Mouse (Mus musculus): ENCODE measurements around the gene Tmtc4.
A peak's percentile ranks its signal among the peaks of the same experiment; 100 is the strongest.

Tmtc4 gene

GRCm38 (mm10) chr14:122974854-122975570 lies 8.8 kb downstream of the Tmtc4 start:
- DNase-seq (ENCODE audit: low spot score), result no peak

DNA sequence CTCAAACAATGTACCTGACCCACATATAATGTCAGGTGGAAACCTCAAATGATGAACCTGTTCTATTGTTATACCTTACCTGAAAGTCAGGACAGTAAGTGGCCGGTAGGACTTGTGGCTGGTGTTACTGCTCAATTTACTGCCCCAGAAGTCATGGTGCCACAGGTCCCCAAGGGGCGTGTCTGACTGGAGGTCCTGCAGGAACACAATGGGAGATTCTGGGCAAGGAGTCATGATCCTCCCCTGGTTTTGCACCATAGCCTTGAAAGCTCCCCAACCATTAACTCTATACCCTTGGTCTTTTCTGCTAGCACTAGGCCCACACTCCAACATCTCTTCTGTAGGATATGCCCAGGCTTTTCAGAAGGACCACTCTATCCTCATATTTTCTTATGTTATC lies 10.7 kb downstream of the Tmtc4 start:
- no peak for DNase-seq (ENCODE audit: low spot score)

DNA sequence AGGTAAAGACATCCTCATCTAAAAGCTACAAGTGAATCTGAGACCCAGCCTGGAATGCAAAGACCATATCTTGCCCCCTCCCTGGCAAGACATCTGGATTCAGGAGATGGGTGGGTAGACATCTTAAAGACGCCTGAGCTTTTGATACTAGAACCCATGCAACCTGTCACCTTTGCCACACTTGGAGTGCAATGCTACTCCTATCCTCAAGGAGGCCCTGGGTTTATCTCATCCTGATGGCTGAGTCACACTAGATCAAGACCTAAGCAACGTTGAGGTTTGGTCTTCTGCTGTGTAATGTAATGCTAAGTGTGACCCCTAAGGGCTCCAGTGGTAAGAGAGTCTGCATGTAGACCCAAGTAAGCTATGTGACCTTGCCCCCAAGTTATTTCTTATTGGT lies 15.8 kb downstream of the Tmtc4 start:
- no peak for DNase-seq (ENCODE audit: low spot score)

GRCm38 (mm10) chr14:122957941-122958340 lies 25.9 kb downstream of the Tmtc4 start:
- no peak for DNase-seq (ENCODE audit: low spot score)

GRCm38 (mm10) chr14:122953331-122953730 lies 30.5 kb downstream of the Tmtc4 start:
- DNase-seq (ENCODE audit: low spot score), result peak; percentile 21

DNA sequence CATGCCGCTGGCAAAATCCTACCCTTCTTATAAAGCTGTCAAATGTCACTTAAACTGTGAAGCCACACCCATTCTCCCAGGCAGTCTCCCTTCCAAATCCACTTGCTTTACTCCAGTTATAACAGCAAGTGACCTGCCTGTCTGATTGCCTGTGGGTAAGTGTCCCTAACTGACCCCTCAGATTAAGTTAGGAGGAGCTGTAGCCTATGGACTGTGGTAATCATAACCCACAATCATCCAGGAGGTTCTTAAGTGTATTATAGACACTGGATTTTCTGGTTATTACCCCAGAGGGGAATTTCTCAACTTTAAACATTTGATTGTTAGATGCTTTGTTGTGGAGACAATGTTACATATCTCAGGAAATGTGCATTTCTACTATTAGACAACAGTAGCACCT lies 31.3 kb downstream of the Tmtc4 start:
- no peak for DNase-seq (ENCODE audit: low spot score)

DNA sequence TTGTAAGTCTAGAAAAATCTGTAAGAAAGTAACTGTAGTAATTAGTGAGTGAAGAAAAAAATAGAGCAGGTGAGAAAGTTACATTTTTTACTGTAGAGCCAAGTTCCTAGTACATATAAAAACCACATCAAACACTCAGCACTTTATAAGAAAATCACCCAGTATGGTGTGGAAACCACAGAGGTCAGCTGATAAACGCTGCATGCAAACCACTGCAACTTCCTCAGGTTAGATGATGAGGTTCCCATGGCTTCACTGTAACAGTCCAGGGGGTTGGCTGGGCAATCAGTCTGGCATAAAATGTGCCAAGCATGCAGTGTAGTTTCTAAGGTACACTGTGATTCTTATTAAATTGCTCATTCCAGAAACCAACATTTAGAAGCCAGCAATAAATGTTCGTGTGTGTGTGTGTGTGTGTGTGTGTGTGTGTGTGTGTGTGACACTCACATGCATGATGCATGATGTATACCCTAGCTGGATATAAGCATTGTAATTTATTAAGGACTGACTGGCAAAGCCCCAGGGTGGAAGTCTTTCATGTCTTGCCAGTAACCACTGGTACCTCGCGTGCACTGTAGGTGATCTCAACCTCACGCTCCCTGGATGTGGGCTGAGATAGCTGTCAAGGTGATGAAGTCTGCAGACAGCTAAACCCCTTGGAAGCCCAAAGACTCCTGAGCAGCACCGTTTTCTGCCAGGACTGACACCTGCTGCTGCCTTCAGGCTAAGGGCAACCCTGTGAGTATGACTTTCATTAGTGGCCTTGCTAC lies 32.0 kb downstream of the Tmtc4 start:
- no peak for DNase-seq (ENCODE audit: low spot score)

DNA sequence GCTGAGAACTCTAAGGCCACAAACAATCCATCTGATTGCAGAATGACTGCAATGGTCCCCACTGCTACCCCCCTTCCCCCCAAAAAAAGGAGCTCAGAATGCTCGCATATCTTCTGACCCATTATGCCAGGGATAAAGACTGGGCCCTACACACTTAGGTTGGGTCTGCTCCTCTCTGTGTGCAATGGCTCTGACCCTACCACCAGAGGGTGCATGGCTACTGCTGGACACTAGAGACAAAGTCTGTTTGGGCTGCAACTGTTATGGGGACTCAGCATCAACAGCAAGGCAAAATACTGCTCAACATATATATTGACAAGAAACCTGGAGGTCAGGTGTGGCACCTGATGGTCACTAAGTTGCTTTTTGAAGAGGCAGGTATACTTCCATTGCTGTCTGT lies 32.9 kb downstream of the Tmtc4 start:
- no peak for DNase-seq (ENCODE audit: low spot score)

- DNase-seq (ENCODE audit: low spot score), result no peak
These were observed 40.4 kb downstream of the Tmtc4 start for GRCm38 (mm10) chr14:122943475-122943853.

GRCm38 (mm10) chr14:122942757-122943474 lies 40.9 kb downstream of the Tmtc4 start:
- no peak for DNase-seq (ENCODE audit: low spot score)

GRCm38 (mm10) chr14:122936460-122936859 lies 47.4 kb downstream of the Tmtc4 start:
- DNase-seq (ENCODE audit: low spot score), result no peak

GRCm38 (mm10) chr14:122920011-122920410 lies 63.8 kb downstream of the Tmtc4 start:
- DNase-seq (ENCODE audit: low spot score), result no peak

DNA sequence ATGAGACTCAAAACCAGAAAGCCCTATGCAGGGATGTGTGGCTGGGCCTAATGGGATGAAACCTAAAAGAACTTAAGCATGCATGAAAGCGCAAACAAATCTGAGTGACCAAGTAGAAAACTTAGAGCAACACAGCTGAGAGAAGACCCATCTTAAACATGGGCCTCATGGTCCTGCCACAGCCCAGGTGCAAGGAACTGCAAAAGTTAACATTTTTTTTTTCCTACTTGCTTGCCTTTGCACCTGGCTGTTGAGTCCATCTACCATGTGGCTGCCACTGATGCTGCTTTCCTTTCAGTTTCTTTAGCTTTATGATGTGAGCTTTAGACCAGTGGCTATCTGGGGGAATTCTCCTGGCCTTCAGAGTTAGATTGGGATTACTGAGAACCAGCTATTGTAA lies 66.2 kb downstream of the Tmtc4 start:
- no peak for DNase-seq (ENCODE audit: low spot score)

DNA sequence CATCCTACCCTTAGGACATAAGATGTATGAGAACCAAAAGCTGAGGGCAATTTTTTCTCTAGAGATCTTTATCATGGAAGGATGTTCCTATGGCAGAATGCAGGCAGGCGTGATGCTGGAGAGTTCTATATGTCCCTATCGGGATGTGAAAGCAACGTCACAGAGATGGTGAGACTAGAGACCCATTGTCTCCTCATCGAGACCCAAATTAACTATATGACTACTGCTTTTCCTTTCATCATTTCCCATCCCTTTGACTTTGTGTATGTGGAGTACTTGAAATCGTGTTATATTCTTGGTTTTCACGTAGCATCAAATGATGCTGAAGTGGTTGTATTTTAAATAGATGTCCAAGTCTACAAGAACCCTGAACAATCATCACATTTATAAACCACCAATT lies 70.2 kb downstream of the Tmtc4 start, which contains the start of gene Ggact:
Ggact (minus strand) TSS at position 101 of the 400 bp plus-strand sequence.
- DNase-seq (ENCODE audit: low spot score), result no peak

- DNase-seq (ENCODE audit: low spot score), result peak; percentile 70
These were observed 70.9 kb downstream of the Tmtc4 start for GRCm38 (mm10) chr14:122912812-122913498.

DNA sequence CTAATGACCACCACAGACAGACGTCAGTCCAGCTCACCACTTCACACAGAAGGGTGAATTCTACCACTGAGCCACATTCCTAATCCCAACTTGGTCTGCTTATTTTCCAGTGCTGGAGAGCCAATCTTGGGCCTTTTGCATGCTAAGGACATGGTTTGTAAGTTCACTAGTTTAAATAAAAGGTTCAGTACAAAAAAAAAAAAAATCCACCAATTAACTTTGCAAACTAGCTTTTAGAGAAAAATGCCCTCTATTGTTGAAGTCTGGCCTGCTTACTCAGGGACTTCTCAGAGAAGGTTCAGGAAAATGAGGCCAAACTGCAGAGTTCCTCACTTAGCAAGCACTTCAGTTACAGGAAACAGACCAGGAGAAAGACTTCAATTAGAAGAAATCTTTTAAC lies 71.7 kb downstream of the Tmtc4 start:
- DNase-seq (ENCODE audit: low spot score), result no peak

DNA sequence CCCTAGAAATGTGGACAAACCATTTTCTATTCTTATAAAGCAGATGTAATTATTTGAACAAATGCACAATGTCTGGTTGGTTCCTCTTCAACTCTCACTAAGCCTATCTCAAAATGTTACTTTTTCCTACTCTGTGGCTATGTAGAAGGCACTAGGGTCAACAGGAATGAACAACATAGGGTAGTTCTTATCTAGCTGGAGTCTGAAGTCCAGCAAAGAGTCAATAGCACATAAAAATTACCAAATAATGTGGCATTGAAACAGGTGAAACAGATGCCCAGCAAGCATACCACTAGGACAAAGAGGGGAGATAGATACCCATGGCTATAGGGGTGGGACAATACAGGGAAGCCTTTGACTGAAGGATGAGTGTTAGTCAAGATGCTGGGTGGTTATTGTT lies 72.6 kb downstream of the Tmtc4 start:
- no peak for DNase-seq (ENCODE audit: low spot score)

DNA sequence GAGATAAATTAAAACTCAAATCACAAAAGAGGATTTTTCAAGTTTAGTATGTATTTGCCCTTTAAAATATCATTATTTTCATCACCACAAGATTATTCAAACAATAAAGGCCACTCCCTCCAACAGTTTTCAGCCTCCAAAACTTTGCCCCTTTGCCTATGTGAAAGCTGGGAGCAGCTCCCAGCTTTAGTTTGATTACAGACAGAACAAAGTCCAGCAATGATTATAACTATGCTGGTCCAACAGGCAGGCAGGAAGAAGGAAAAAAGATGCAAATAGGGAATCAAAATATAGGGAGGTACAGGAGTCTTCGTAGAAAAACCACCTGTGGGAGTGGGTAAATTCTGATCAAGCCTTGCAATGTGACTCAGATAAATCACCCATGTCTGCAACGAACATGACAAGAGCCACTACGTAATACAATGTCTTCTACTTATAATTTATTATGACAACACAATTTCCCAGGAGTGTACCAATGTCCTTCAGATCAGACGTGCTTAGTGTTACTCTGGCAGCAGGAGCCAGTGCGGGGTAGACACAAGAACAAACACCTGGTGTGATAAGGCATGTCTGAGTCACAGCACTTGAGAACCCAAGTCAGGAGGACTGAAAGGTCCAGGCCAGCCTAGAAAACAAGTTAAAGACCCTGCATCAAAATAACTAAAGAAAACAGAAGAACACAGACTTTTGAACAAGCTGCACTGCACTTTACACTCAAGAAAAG lies 74.3 kb downstream of the Tmtc4 start:
- no peak for DNase-seq (ENCODE audit: low spot score)

- DNase-seq (ENCODE audit: low spot score), result no peak
These were observed 75.8 kb downstream of the Tmtc4 start for GRCm38 (mm10) chr14:122908075-122908474.

DNA sequence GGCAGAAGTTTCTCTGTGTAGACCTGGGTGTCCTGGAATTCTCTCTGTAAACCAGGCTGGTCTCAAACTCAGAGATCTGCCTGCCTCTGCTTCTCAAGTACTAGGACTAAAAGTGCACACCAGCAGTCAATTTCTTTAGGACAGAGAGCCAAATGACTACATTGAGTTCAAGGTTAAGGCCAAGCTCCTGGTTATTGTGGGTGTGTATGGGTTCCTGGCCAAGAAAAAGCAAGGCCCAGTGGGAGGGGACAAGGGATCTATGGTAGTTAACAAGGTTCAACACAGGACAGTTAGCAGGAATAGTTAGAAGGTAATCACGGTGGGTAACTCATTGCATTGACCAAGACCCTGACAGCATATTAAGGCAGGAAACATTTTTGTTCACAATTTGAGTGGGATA lies 78.8 kb downstream of the Tmtc4 start:
- no peak for DNase-seq (ENCODE audit: low spot score)

DNA sequence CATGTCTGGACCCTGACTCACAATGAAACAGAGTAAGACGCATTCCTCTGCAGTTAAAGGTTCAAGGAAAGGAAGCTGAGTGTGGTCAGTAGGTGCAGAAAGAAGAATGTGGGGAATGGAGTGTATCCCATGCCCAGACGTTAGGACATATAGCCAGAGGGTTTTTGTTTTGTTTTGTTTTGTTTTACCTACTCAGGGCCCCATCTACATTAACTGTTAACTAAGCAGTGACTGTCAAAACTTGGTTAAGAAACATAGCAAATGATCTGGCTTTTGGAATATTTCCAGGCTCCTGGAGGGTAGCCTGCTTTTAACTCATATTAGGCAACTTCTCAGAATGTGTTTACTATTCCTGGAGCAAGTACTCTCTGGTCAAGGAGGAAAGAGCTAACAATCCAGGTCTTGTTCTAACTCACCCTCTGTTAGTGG lies 79.9 kb downstream of the Tmtc4 start:
- DNase-seq (ENCODE audit: low spot score), result no peak

GRCm38 (mm10) chr14:122902884-122903283 lies 81.0 kb downstream of the Tmtc4 start:
- peak; percentile 56 for DNase-seq (ENCODE audit: low spot score)
